Mouse (Mus musculus): ENCODE measurements around the gene Synj2bp.

GRCm38 (mm10) chr12:81564173-81564572, 31.5 kb upstream of the Synj2bp start:
- TF ChIP-seq POLR2A (IDR thresholded peaks at IDR 0.05; ENCODE audit: low read depth, low read length) (no peak), CTCF (conservative IDR thresholded peaks at IDR 0.05; ENCODE audit: insufficient read depth, insufficient read length, low read depth, low read length) (no peak)
